Mouse (Mus musculus) olfactory bulb, adult 2 months (tissue): ENCODE data around the gene Nrde2.

Experiments used
- CTCF ChIP-seq: fragments of 200-500 bp; IDR thresholded peaks from 2 replicates; pipeline ENCODE4 v1.5.1; 2012; ENCODE audit warnings: low read depth, mild to moderate bottlenecking, low read length, moderate library complexity; ENCODE audit not compliant: insufficient read depth
- POLR2A ChIP-seq: fragments of 200-500 bp; IDR thresholded peaks from 2 replicates; pipeline ENCODE4 v1.6.1; 2012; ENCODE audit warnings: mild to moderate bottlenecking, low read depth, low read length, moderate library complexity; ENCODE audit not compliant: insufficient read depth

- TF ChIP-seq CTCF (no peak), POLR2A (no peak)
These were observed 30.9 kb downstream of the Nrde2 start for GRCm38 (mm10) chr12:100128522-100128921.
